Mouse (Mus musculus) lung, postnatal 0 days (tissue): Measurements from ENCODE around the gene Tmem108.

ENCODE experiments used
- CTCF ChIP-seq: IDR thresholded peaks from 2 replicates; pipeline ENCODE4 v1.5.1; 2016; ENCODE audit warnings: antibody characterized with exemption, mild to moderate bottlenecking
- EP300 ChIP-seq: IDR thresholded peaks from 2 replicates; pipeline ENCODE4 v1.6.1; 2016; ENCODE audit warnings: antibody characterized with exemption, mild to moderate bottlenecking, control low read depth

DNA sequence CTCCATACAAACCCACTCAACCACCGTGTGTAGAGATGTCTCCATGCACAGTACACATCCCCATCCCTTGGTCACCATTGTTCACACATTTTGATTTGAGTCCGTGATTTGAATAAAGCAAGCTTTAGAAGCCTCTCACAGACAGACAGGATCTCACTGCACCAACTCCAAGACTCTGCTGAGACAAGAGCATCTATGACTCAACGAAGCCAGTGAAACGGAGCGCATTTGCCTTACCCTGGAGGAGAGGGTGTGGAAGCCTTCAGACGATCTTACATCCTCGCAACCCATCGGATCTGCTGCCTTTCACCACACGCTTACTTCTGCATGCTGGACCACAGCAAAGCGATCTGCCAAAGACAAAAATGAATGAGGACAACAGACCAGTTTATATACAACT, 9.0 kb downstream of the Tmem108 start:
- TF ChIP-seq CTCF (no peak), EP300 (no peak)
